Mouse (Mus musculus) MEL (cell line): ENCODE results near the gene Osbpl10. TPM values are rescaled to one million over a fixed set of nuclear protein-coding genes. Genes with fewer than 3 reads are reported as not detected.

Source experiments
- DNase-seq: peaks from one replicate; pipeline ENCODE4 v3.0.0; 2011; ENCODE audit warnings: low read depth, low spot score
- H3K27ac ChIP-seq: 2 replicates; pipeline ENCODE4 v1.5.1; 2012; ENCODE audit warnings: low read depth, mild to moderate bottlenecking, control low read depth, low read length, moderate library complexity; ENCODE audit not compliant: control insufficient read depth
- H3K27me3 ChIP-seq, 2 experiments: fragments of 150-350 bp in 1 of 2; sonication (generic) in 1 of 2; 2 replicates each; pipeline ENCODE4 v1.6.1; 2012; ENCODE audit warnings: low read length in 2 of 2, mild to moderate bottlenecking in 2 of 2, improper control_type of control experiment in 1 of 2, moderate library complexity in 1 of 2; ENCODE audit not compliant: insufficient read depth in 2 of 2, control insufficient read depth in 1 of 2
- H3K36me3 ChIP-seq, 2 experiments: 2 replicates each; pipeline ENCODE4 v1.6.1; 2012 to 2014; ENCODE audit warnings: low read length in 2 of 2, improper control_type of control experiment in 1 of 2, inconsistent platforms in 1 of 2, mild to moderate bottlenecking in 1 of 2; ENCODE audit not compliant: insufficient read depth in 2 of 2, control insufficient read depth in 1 of 2
- H3K4me1 ChIP-seq, 2 experiments: fragments of 150-350 bp in 1 of 2; sonication (generic) in 1 of 2; 2 replicates each; pipeline ENCODE4 v1.6.1; 2012; ENCODE audit warnings: low read length in 2 of 2, improper control_type of control experiment in 1 of 2, mild to moderate bottlenecking in 1 of 2; ENCODE audit not compliant: insufficient read depth in 2 of 2, control insufficient read depth in 1 of 2
- H3K4me3 ChIP-seq, 2 experiments: fragments of 150-350 bp in 1 of 2; sonication (generic) in 1 of 2; 2 replicates each; pipeline ENCODE4 v1.5.1; 2012; ENCODE audit warnings: low read depth in 2 of 2, low read length in 2 of 2, mild to moderate bottlenecking in 2 of 2, moderate library complexity in 2 of 2, control low read depth in 1 of 2, improper control_type of control experiment in 1 of 2; ENCODE audit not compliant: control insufficient read depth in 1 of 2, insufficient read depth in 1 of 2
- H3K79me2 ChIP-seq: 2 replicates; pipeline ENCODE4 v1.6.1; 2012; ENCODE audit warnings: mild to moderate bottlenecking, low read length, moderate library complexity; ENCODE audit not compliant: control insufficient read depth, poor library complexity, insufficient read depth
- H3K9ac ChIP-seq: 2 replicates; pipeline ENCODE4 v1.6.1; 2012; ENCODE audit warnings: low read depth, mild to moderate bottlenecking, control low read depth, low read length, moderate library complexity; ENCODE audit not compliant: control insufficient read depth, poor library complexity, severe bottlenecking
- H3K9me3 ChIP-seq: fragments of 150-350 bp; sonication (generic); replicated peaks from 2 replicates; pipeline ENCODE4 v1.6.1; 2012; ENCODE audit warnings: mild to moderate bottlenecking, low read length, improper control_type of control experiment, moderate library complexity; ENCODE audit not compliant: insufficient read depth
- BHLHE40 ChIP-seq: IDR thresholded peaks from 2 replicates; pipeline ENCODE4 v1.6.1; 2012; ENCODE audit warnings: low read depth, mild to moderate bottlenecking, inconsistent platforms, low read length, improper control_type of control experiment, borderline replicate concordance
- CHD1 ChIP-seq: IDR thresholded peaks from 2 replicates; pipeline ENCODE4 v1.6.1; 2012; ENCODE audit warnings: low read depth, mild to moderate bottlenecking, inconsistent platforms, low read length, improper control_type of control experiment
- CHD2 ChIP-seq: IDR thresholded peaks from 2 replicates; pipeline ENCODE4 v1.6.1; 2011; ENCODE audit warnings: low read length, improper control_type of control experiment
- ELF1 ChIP-seq: IDR thresholded peaks from 2 replicates; pipeline ENCODE4 v1.6.1; 2014; ENCODE audit warnings: low read depth, mild to moderate bottlenecking, inconsistent platforms, low read length, improper control_type of control experiment, moderate library complexity
- EP300 ChIP-seq, 2 experiments: IDR thresholded peaks; 2 replicates each; pipeline ENCODE4 v1.6.1; 2011; ENCODE audit warnings: improper control_type of control experiment in 2 of 2, low read length in 2 of 2, low read depth in 1 of 2, mild to moderate bottlenecking in 1 of 2
- HCFC1 ChIP-seq: IDR thresholded peaks from 2 replicates; pipeline ENCODE4 v1.6.1; 2012; ENCODE audit warnings: low read depth, mild to moderate bottlenecking, inconsistent platforms, low read length, improper control_type of control experiment, moderate library complexity
- KAT2A ChIP-seq: conservative IDR thresholded peaks from 2 replicates; pipeline ENCODE4 v1.6.1; 2012; ENCODE audit warnings: low read depth, low read length, improper control_type of control experiment, inconsistent platforms
- MAFK ChIP-seq: IDR thresholded peaks from 2 replicates; pipeline ENCODE4 v1.6.1; 2011; ENCODE audit warnings: low read depth, mild to moderate bottlenecking, low read length, improper control_type of control experiment, borderline replicate concordance
- MAZ ChIP-seq: IDR thresholded peaks from 2 replicates; pipeline ENCODE4 v1.6.1; 2012; ENCODE audit warnings: low read depth, mild to moderate bottlenecking, inconsistent platforms, low read length, improper control_type of control experiment
- MYB ChIP-seq: IDR thresholded peaks from 2 replicates; pipeline ENCODE4 v1.6.1; 2011; ENCODE audit warnings: mild to moderate bottlenecking, low read depth, low read length, improper control_type of control experiment
- MYC ChIP-seq: IDR thresholded peaks from 2 replicates; pipeline ENCODE4 v1.6.1; 2011; ENCODE audit warnings: low read depth, mild to moderate bottlenecking, low read length, improper control_type of control experiment, moderate library complexity
- NELFE ChIP-seq: IDR thresholded peaks from 2 replicates; pipeline ENCODE4 v1.6.1; 2011; ENCODE audit warnings: low read depth, low read length, improper control_type of control experiment
- NRF1 ChIP-seq: IDR thresholded peaks from 2 replicates; pipeline ENCODE4 v1.6.1; 2014; ENCODE audit warnings: low read depth, mild to moderate bottlenecking, inconsistent platforms, low read length, improper control_type of control experiment, moderate library complexity; ENCODE audit not compliant: poor library complexity, insufficient read depth, severe bottlenecking
- POLR2A ChIP-seq, 2 experiments: IDR thresholded peaks; 2 replicates each; pipeline ENCODE4 v1.6.1; 2011 to 2012; ENCODE audit warnings: low read length in 2 of 2, mild to moderate bottlenecking in 2 of 2, control low read depth in 1 of 2, improper control_type of control experiment in 1 of 2, low read depth in 1 of 2, moderate library complexity in 1 of 2; ENCODE audit not compliant: control insufficient read depth in 1 of 2, insufficient read depth in 1 of 2, poor library complexity in 1 of 2
- POLR2AphosphoS2 ChIP-seq: IDR thresholded peaks from 2 replicates; pipeline ENCODE4 v1.6.1; 2011; ENCODE audit warnings: low read length, improper control_type of control experiment
- POLR2AphosphoS5 ChIP-seq: IDR thresholded peaks from 2 replicates; pipeline ENCODE4 v1.6.1; 2012; ENCODE audit warnings: low read depth, borderline replicate concordance, mild to moderate bottlenecking, inconsistent platforms, low read length, moderate library complexity, mixed read lengths
- RAD21 ChIP-seq: IDR thresholded peaks from 2 replicates; pipeline ENCODE4 v1.6.1; 2011; ENCODE audit warnings: mild to moderate bottlenecking, low read depth, low read length, improper control_type of control experiment
- SIN3A ChIP-seq: IDR thresholded peaks from 2 replicates; pipeline ENCODE4 v1.6.1; 2012; ENCODE audit warnings: low read length, improper control_type of control experiment, inconsistent platforms
- SMC3 ChIP-seq: IDR thresholded peaks from 2 replicates; pipeline ENCODE4 v1.6.1; 2011; ENCODE audit warnings: low read depth, low read length, improper control_type of control experiment
- TAL1 ChIP-seq: IDR thresholded peaks from 2 replicates; pipeline ENCODE4 v1.6.1; 2012; ENCODE audit warnings: mild to moderate bottlenecking, inconsistent platforms, low read length, moderate library complexity, mixed read lengths
- TCF12 ChIP-seq: IDR thresholded peaks from 2 replicates; pipeline ENCODE4 v1.6.1; 2014; ENCODE audit warnings: low read depth, mild to moderate bottlenecking, inconsistent platforms, low read length, improper control_type of control experiment, moderate library complexity
- ZC3H11A ChIP-seq: IDR thresholded peaks from 2 replicates; pipeline ENCODE4 v1.6.1; 2012; ENCODE audit warnings: low read depth, mild to moderate bottlenecking, inconsistent platforms, low read length, improper control_type of control experiment
- ZMIZ1 ChIP-seq: IDR thresholded peaks from 2 replicates; pipeline ENCODE4 v1.6.1; 2012; ENCODE audit warnings: low read depth, mild to moderate bottlenecking, inconsistent platforms, low read length, improper control_type of control experiment, moderate library complexity
- ZNF384 ChIP-seq: IDR thresholded peaks from 2 replicates; pipeline ENCODE4 v1.6.1; 2012; ENCODE audit warnings: low read depth, mild to moderate bottlenecking, inconsistent platforms, low read length, improper control_type of control experiment
- polyA plus RNA-seq, 2 experiments: library from polyadenylated mRNA; stranded (reverse) in 1 of 2; unstranded in 1 of 2; fragments of >175 nt in 1 of 2; fragments of >200 nt in 1 of 2; gene quantifications; 2 replicates each; pipeline versions ENCODE4 v1.2.1 to v1.2.4; 2012; ENCODE audit warnings: low replicate concordance in 2 of 2, low read depth in 1 of 2; ENCODE audit not compliant: insufficient read length in 2 of 2, insufficient read depth in 1 of 2, missing spikeins in 1 of 2
- total RNA-seq: library from RNA; depleted of rRNA; stranded (reverse); fragments of 300-350 nt; gene quantifications from 2 replicates; pipeline ENCODE4 v1.2.3, GENCODE M21; 2012

Osbpl10 gene
- total and polyA plus RNA-seq, 3 experiments, result not detected

- Histone ChIP-seq H3K79me2 (no peaks in the 10 kb centered on the region), H3K27ac (no peak overlapping the region), H3K4me1 (no peaks in the 10 kb centered on the region), H3K9ac (no peak overlapping the region), H3K4me3 (no peak overlapping the region), H3K36me3 (no peaks in the 10 kb centered on the region), H3K27me3 (no peaks in the 10 kb centered on the region; a peak in 1 of 4 replicates), H3K9me3 (no peaks in the 10 kb centered on the region)
- no peak for TF ChIP-seq TCF12
- TF ChIP-seq CHD1, result no peak
- no peak for TF ChIP-seq EP300 (IDR thresholded peaks at IDR 0.05; ENCODE audit: low read depth in 1 of 2, low read length in 2 of 2)
- TF ChIP-seq MYB, result no peak
- no peak for TF ChIP-seq BHLHE40
- no peak for TF ChIP-seq SMC3
- no peak for TF ChIP-seq CHD2
- TF ChIP-seq MAFK, result no peak
- no peak for TF ChIP-seq NELFE
- TF ChIP-seq TAL1, result no peak
- TF ChIP-seq RAD21, result no peak
- TF ChIP-seq SIN3A, result no peak
- TF ChIP-seq POLR2A (IDR thresholded peaks at IDR 0.05; ENCODE audit: control insufficient read depth in 1 of 2, insufficient read depth in 1 of 2, low read depth in 1 of 2, low read length in 2 of 2, poor library complexity in 1 of 2), result no peak
- no peak for TF ChIP-seq ZMIZ1
- TF ChIP-seq KAT2A, result no peak
- TF ChIP-seq HCFC1, result no peak
- no peak for TF ChIP-seq POLR2AphosphoS5
- no peak for TF ChIP-seq POLR2AphosphoS2
- no peak for TF ChIP-seq NRF1
- no peak for TF ChIP-seq ZC3H11A
- DNase-seq, result no peak
Observed at GRCm38 (mm10) chr9:115045087-115045800, 66.9 kb downstream of the Osbpl10 start.

GRCm38 (mm10) chr9:115046701-115047100, 68.3 kb downstream of the Osbpl10 start:
- TF ChIP-seq MYC, result no peak
- TF ChIP-seq MAZ, result no peak
- TF ChIP-seq ELF1, result no peak
- TF ChIP-seq ZNF384, result no peak
- no peaks in the 10 kb centered on the region for H3K79me2 ChIP-seq
- no peaks in the 10 kb centered on the region for H3K9me3 ChIP-seq

More at GRCm38 (mm10) chr9:115046701-115047100, 68.3 kb downstream of the Osbpl10 start:
- H3K36me3 ChIP-seq, result no peaks in the 10 kb centered on the region
- H3K9ac ChIP-seq, result no peak overlapping the region
- H3K4me3 ChIP-seq, result no peak overlapping the region
- no peaks in the 10 kb centered on the region for H3K4me1 ChIP-seq
- no peak for DNase-seq
- no peaks in the 10 kb centered on the region; a peak in 1 of 4 replicates for H3K27me3 ChIP-seq
- no peak overlapping the region for H3K27ac ChIP-seq
